Mouse (Mus musculus) heart, embryonic 13.5 days (tissue): ENCODE results near the gene Sema4g. TPM values are rescaled to one million over a fixed set of nuclear protein-coding genes. Genes with fewer than 3 reads are reported as not detected.
A peak's percentile ranks its signal among the peaks of the same experiment; 100 is the strongest.

ENCODE experiments used
- ATAC-seq: fragments of 200-750 bp; cut with Nextera tagmentation; 2 replicates; pipeline ENCODE4 v1.8.0; 2017; ENCODE audit warnings: moderate TSS enrichment; ENCODE audit not compliant: insufficient number of reproducible peaks, low FRiP score, low TSS enrichment; ENCODE audit errors: extremely low read depth
- H3K27ac ChIP-seq: fragments of 300-500 bp; sonication (generic); replicated peaks from 2 replicates; pipeline ENCODE4 v1.5.1; 2015; ENCODE audit warnings: moderate library complexity, mild to moderate bottlenecking, inconsistent platforms
- H3K27me3 ChIP-seq: fragments of 300-500 bp; sonication (generic); replicated peaks from 2 replicates; pipeline ENCODE4 v1.6.1; 2015; ENCODE audit warnings: mild to moderate bottlenecking, inconsistent platforms
- H3K36me3 ChIP-seq: fragments of 300-500 bp; sonication (generic); 2 replicates; pipeline ENCODE4 v1.6.1; 2015; ENCODE audit warnings: mild to moderate bottlenecking, inconsistent platforms
- H3K4me1 ChIP-seq: fragments of 300-500 bp; sonication (generic); 2 replicates; pipeline ENCODE4 v1.6.1; 2015; ENCODE audit warnings: inconsistent platforms
- H3K4me2 ChIP-seq: fragments of 300-500 bp; sonication (generic); 2 replicates; pipeline ENCODE4 v1.6.1; 2015; ENCODE audit warnings: inconsistent platforms, mild to moderate bottlenecking, moderate library complexity
- H3K4me3 ChIP-seq: fragments of 300-500 bp; sonication (generic); 2 replicates; pipeline ENCODE4 v1.5.1; 2015; ENCODE audit warnings: moderate library complexity, mild to moderate bottlenecking, inconsistent platforms
- H3K9ac ChIP-seq: fragments of 300-500 bp; sonication (generic); 2 replicates; pipeline ENCODE4 v1.6.1; 2015; ENCODE audit warnings: inconsistent platforms, mild to moderate bottlenecking, moderate library complexity
- H3K9me3 ChIP-seq: fragments of 300-500 bp; sonication (generic); 2 replicates; pipeline ENCODE4 v1.6.1; 2016; ENCODE audit warnings: inconsistent platforms
- WGBS: fragments of 180-500 bp; shearing (Covaris S2); methylation state at CpG from one replicate; pipeline ENCODE4 v1.1.7; 2015; ENCODE audit warnings: mixed read lengths; 5-methylcytosine and 5-hydroxymethylcytosine counted together
- polyA plus RNA-seq: library from polyadenylated mRNA; unstranded; fragments of >200 nt; fragmentation: Nextera tagmentation; extraction: Ambion mirVana; gene quantifications from 2 replicates; pipeline ENCODE4 v1.2.1, GENCODE M21; 2015

The Sema4g gene
- polyA plus RNA-seq, 1 experiment from 2014 or later: 0.60 TPM

DNA sequence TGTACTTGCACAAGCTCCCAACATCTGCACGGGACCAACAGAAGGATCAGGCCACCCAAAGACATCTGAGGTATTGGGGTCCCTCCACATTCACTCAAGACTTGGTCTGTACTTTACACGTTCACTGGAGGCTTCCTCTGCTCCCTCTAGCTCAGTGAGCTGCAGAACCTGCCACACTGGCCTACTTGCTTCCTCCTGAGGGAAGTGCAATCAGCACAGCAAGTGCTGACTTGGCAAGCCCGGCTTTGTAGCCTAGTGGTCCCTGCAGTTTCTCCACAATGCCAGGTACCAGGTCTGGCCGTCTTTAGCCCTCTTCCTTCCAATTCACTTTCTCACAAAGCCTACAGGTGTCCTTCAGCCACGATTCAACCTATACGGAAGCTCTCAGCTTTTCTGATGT is 1.9 kb upstream of the Sema4g start:
- ATAC-seq: no peak
- WGBS: 63% methylated on average over 6 of the region's 6 CpGs
- Histone ChIP-seq H3K4me2 (no peak overlapping the region), H3K9ac (no peak overlapping the region), H3K4me1 (peaks cover 16% of the 10 kb centered on the region), H3K27ac (no peak overlapping the region), H3K9me3 (no peaks in the 10 kb centered on the region), H3K4me3 (no peak overlapping the region), H3K36me3 (peaks cover 21% of the 10 kb centered on the region), H3K27me3 (peaks cover 14% of the 10 kb centered on the region)

DNA sequence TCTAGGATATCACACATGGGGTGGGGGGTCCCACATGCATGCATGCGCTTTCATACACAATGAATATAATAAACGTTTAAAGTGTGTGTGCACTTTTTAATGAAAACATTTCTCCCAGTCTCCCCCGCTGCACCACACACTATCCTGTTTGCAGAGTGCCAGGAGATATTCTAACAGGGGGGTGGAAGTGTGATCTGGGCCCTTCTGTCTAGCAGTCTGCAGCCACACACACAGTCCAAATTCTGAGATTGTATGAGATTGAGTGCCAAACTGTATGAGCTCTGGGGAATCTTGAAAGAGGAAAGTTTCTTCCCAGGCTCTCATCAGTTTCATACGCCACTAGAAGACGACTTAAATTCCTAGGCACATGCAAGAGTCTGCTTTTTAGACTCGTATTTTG is 1.1 kb upstream of the Sema4g start:
- no peak for ATAC-seq
- no peak overlapping the region for H3K27ac ChIP-seq
- 59% methylated on average over 6 of the region's 6 CpGs for WGBS
- 0 out of 2 replicates have a peak overlapping the region, but pooled peaks have one; percentile 100 for H3K4me2 ChIP-seq
- no peak overlapping the region for H3K9ac ChIP-seq
- no peak overlapping the region for H3K4me3 ChIP-seq
- no peaks in the 10 kb centered on the region for H3K9me3 ChIP-seq
- H3K4me1 ChIP-seq: peaks cover 16% of the 10 kb centered on the region
- peaks cover 14% of the 10 kb centered on the region for H3K36me3 ChIP-seq
- peaks cover 14% of the 10 kb centered on the region for H3K27me3 ChIP-seq

DNA sequence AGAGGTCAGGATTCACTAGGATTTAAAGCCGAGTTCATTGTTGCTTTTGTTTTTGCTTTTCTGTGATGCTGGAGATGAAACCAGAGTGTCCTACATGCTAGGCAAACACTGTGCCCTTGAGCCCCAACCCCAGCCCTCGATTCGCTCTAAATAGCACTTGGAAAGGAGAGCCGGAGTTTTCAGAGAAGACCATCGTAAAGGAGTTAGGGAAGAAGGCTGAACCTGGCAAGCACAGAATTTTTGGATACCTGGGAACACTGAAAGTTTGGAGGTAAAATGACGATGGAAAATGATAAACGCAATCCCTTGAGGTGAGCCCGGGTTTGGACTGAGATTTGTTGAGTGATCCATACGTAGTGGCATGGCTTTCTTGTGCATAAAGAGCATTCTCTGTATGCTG is 580 bp upstream of the Sema4g start:
- H3K27me3 ChIP-seq: peaks cover 14% of the 10 kb centered on the region
- ATAC-seq: no peak
- H3K27ac ChIP-seq: no peak overlapping the region
- WGBS: 29% methylated on average over 9 of the region's 9 CpGs
- peak overlapping the region; percentile 87 for H3K9ac ChIP-seq
- no peaks in the 10 kb centered on the region for H3K9me3 ChIP-seq
- peak overlapping the region; percentile 100 for H3K4me2 ChIP-seq
- peaks cover 16% of the 10 kb centered on the region for H3K4me1 ChIP-seq
- peaks cover 10% of the 10 kb centered on the region for H3K36me3 ChIP-seq
- H3K4me3 ChIP-seq: peak overlapping the region; percentile 72

DNA sequence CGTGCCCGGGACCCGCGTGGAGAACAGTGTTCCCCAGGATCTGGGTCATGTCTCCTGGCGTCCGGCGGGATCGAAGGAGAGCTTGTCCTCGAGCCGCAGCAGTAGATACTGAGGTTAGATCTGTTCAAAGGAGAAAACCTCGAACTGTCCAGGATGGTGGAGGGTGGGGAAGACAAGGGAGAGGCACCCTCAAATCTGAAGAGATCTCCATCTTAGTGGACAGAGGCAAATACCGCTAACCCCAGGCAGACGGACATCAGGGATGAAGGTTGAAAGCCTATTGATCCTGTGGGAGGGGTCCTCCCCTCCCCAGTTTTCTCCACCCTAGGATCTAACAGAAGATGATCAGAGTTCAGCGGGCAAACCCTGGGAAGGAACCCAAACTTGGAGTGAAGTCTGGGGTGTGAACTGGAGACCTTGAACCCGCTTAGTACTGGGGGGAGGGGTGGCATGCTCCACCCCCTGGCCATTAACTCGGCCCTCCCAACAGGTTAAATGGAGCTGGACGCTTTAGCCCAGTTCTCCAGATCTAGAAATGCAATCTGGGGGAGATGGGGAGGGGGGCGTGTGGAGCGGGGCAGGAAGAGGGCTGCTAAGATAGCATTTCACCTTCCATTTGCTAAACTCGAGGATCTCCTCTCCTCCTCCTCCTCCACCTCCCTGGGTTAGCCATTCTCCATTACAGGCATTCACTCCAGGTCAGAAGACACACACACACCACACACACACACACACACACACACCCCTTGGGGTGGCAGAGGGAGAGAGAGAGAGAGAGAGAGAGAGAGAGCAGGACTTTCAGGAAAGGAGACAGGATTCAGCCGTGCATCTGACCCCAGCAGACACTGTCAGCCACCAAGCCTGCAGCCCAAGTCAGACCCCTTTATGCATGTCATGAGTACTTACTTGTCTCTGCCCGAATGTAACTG is 930 bp downstream of the Sema4g start:
- Histone ChIP-seq H3K27me3 (peaks cover 14% of the 10 kb centered on the region), H3K36me3 (no peaks in the 10 kb centered on the region), H3K4me3 (peak overlapping the region; percentile 72), H3K9ac (peak overlapping the region; percentile 87), H3K4me2 (peak overlapping the region; percentile 100), H3K27ac (no peak overlapping the region), H3K9me3 (no peaks in the 10 kb centered on the region), H3K4me1 (peaks cover 16% of the 10 kb centered on the region)
- WGBS: 9% methylated on average over 22 of the region's 22 CpGs
- no peak for ATAC-seq

DNA sequence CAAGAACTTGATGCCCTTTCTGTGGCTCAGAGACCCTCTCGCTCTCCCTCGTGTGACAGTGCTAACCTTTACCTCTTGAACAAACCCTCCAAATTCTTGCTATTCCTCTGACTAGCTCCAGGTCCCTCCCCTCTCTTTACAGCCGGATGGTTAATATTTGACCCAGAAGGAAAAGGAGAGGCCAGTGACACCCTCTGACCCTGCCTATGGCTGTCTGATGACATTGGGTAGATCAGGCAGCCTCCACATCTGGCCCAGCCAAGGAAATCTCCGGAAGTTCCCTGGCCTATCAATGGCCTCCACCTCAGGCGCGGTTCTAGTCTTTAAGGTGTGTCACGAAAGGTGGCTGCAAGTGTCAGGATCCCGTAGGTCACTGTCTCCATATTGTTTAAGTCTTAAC is 2.1 kb downstream of the Sema4g start:
- 86% methylated on average over 8 of the region's 8 CpGs for WGBS
- Histone ChIP-seq H3K27ac (no peak overlapping the region), H3K4me1 (peaks cover 14% of the 10 kb centered on the region), H3K27me3 (peaks cover 14% of the 10 kb centered on the region), H3K9me3 (no peaks in the 10 kb centered on the region), H3K9ac (no peak overlapping the region), H3K4me3 (no peak overlapping the region), H3K36me3 (no peaks in the 10 kb centered on the region), H3K4me2 (no peak overlapping the region)
- ATAC-seq: no peak

DNA sequence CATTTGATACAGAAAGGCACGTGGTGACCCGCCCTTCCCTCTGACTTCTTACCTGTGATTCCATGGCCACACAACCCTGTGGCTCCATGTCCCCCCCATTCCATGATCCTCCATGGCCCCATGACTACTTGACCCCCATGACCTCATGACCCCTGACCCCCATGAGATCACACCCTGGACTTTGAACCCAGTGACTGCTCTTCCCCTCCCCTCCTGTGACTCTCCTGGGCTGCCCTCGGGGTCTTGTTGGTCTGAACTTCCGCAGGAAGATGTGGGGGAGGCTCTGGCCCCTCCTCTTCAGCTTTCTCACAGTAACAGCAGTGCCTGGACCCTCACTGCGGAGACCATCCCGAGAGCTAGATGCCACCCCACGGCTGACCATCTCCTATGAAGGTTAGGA is 3.3 kb downstream of the Sema4g start:
- H3K27ac ChIP-seq: no peak overlapping the region
- no peaks in the 10 kb centered on the region for H3K36me3 ChIP-seq
- H3K9me3 ChIP-seq: no peaks in the 10 kb centered on the region
- H3K27me3 ChIP-seq: peaks cover 14% of the 10 kb centered on the region
- no peak overlapping the region for H3K9ac ChIP-seq
- H3K4me2 ChIP-seq: no peak overlapping the region
- 33% methylated on average over 7 of the region's 7 CpGs for WGBS
- H3K4me1 ChIP-seq: peaks cover 14% of the 10 kb centered on the region
- no peak overlapping the region for H3K4me3 ChIP-seq
- no peak for ATAC-seq

DNA sequence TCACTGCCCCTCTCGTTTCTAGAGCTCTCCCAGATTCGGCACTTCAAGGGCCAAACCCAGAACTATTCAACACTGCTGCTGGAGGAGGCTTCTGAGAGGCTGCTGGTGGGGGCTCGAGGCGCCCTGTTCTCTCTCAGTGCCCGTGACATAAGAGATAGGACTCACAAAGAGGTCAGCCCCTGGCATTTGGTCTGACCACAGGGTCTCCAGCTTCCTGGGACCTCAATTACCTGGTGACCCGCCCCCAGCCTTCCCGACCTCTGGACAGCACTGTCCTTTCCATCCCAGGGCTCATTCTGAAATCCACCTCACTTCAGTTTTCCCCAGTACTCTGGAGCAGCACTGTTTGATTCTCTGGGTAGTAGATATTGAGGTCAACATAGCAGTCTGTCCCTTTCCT is 3.8 kb downstream of the Sema4g start:
- Histone ChIP-seq H3K9ac (no peak overlapping the region), H3K4me2 (no peak overlapping the region), H3K27ac (no peak overlapping the region), H3K9me3 (no peaks in the 10 kb centered on the region), H3K4me1 (peaks cover 14% of the 10 kb centered on the region), H3K27me3 (peaks cover 9% of the 10 kb centered on the region), H3K36me3 (no peaks in the 10 kb centered on the region), H3K4me3 (no peak overlapping the region)
- no peak for ATAC-seq
- 44% methylated on average over 7 of the region's 7 CpGs for WGBS

DNA sequence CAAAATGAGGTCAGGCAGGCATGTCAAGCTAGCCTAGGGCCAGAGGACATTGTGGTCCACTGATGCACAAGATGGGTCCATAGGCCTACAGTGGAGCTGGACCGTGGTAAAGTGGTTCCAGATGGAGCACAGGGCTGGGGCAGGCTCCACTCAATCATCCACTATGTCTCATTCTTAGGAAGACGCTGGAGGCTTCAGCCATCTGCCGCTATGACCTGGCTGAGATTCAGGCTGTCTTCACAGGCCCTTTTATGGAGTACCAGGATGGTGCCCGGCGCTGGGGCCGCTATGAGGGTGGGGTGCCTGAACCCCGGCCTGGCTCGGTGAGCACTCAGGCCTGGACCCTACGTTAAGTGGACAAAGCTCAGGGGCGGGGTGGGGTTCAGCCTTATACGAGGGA is 8.9 kb downstream of the Sema4g start:
- no peak overlapping the region for H3K27ac ChIP-seq
- H3K27me3 ChIP-seq: no peaks in the 10 kb centered on the region
- H3K4me2 ChIP-seq: no peak overlapping the region
- no peak for ATAC-seq
- 77% methylated on average over 11 of the region's 11 CpGs for WGBS
- H3K4me1 ChIP-seq: no peaks in the 10 kb centered on the region
- H3K36me3 ChIP-seq: peaks cover 21% of the 10 kb centered on the region
- no peak overlapping the region for H3K9ac ChIP-seq
- H3K4me3 ChIP-seq: no peak overlapping the region
- H3K9me3 ChIP-seq: no peaks in the 10 kb centered on the region

DNA sequence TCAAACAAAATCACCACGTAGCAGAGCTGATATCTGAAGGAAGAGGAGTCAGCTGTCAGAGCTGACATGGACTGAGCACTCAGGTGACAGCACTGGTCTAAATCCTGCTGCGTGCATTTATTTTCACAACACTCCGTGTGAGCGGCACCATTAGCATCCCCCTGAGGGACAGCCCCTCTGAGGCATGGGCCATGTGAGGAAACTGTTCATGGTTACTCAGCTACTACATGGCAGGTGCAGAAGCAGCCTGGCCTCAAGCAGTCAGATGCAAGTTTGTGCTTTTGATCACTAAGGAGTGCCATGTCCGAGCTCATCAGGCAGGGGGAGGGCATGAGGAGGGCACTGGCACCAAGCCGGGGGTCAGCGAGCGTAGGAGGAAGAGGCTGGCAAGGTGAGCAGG is 10.7 kb downstream of the Sema4g start:
- no peak for ATAC-seq
- Histone ChIP-seq H3K9ac (no peak overlapping the region), H3K4me1 (peaks cover 1% of the 10 kb centered on the region; the same call in 1 of the 2 replicates), H3K4me2 (no peak overlapping the region), H3K4me3 (no peak overlapping the region), H3K9me3 (no peaks in the 10 kb centered on the region), H3K36me3 (peaks cover 40% of the 10 kb centered on the region), H3K27me3 (no peaks in the 10 kb centered on the region), H3K27ac (no peak overlapping the region)
- 80% methylated on average over 8 of the region's 8 CpGs for WGBS

DNA sequence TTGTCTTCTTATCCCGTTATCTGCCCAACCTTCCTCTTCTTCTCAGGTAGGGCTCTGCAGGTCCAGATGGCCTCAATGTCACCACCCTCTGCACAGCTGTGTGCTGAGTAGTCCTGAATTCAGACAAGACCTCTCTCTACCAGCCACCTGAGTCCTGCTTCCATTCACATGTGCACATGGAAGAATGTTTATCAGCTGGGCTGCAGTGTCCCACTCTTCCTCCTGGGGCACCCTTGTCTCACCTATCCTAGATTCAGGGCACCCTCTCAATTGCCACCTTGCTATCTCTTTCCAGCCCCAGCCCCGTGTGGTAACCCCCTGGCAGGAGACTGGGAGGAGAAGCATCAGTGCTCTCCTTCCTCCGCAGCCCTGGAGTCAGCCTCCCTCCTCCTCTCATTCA is 13.4 kb downstream of the Sema4g start:
- no peak overlapping the region for H3K4me2 ChIP-seq
- H3K27me3 ChIP-seq: no peaks in the 10 kb centered on the region
- H3K4me3 ChIP-seq: no peak overlapping the region
- peaks cover 18% of the 10 kb centered on the region for H3K4me1 ChIP-seq
- no peak overlapping the region for H3K9ac ChIP-seq
- WGBS: 54% methylated on average over 3 of the region's 3 CpGs
- H3K9me3 ChIP-seq: no peaks in the 10 kb centered on the region
- peaks cover 42% of the 10 kb centered on the region for H3K36me3 ChIP-seq
- H3K27ac ChIP-seq: no peak overlapping the region
- no peak for ATAC-seq

DNA sequence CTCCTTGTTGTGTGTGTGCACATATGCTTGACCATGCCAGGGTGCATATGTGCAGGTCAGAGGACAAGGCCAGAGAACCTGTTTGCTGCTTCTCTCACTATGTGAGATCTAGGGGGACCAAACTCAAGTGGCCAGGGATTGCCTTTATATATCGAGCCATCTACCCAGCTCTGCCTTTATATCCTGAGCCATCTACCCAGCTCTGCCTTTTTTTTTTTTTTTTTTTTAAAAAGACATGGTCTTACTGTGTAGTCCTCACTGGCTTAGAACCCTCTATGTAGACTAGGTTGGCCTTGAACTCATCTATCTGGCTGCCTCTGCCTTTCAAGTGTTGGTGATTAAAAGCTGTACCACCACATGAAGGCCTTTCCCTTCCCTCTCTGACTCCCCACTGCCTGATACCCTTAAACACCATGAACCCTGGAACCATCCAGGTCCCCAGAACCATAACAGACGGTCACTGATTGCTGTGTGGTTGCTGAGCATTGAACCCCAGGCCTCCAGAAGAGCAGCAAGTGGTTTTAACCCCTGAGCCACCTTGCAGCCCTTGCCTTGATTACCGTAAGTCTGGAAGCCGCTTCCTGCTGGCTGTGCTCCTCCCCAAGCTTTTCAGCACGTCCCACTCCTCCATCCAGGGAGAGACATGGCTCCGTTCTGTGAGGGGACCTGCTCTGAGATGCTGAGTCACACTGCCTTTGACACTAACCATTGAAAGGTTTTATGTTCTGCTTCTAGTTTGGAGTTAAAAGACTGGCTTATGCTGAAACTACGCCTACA is 15.0 kb downstream of the Sema4g start:
- 82% methylated on average over 7 of the region's 7 CpGs for WGBS
- H3K4me3 ChIP-seq: no peak overlapping the region

More for the DNA sequence above, 15.0 kb downstream of the Sema4g start:
- Histone ChIP-seq H3K36me3 (peaks cover 53% of the 10 kb centered on the region), H3K9me3 (no peaks in the 10 kb centered on the region), H3K4me1 (peaks cover 29% of the 10 kb centered on the region), H3K9ac (no peak overlapping the region), H3K4me2 (no peak overlapping the region), H3K27me3 (no peaks in the 10 kb centered on the region), H3K27ac (no peak overlapping the region)
- no peak for ATAC-seq
